Mouse (Mus musculus) layer of hippocampus, adult 18-20 months (tissue): ENCODE measurements at regions not wholly inside any gene's neighbourhood (a gene's known extent, or its start where the extent isn't known, plus 50 kb on each side); places are given as distances from the start of the nearest gene placed in this dataset.
"Not testable (repeated sequence)": the region's sequence is repeated elsewhere in the genome, so short reads cannot be mapped to it uniquely, and the experiment has no call there.

ENCODE experiments used
- DNase-seq, 2 experiments: peaks; one replicate each; pipeline ENCODE4 v3.0.0; 2022; ENCODE audit warnings: low spot score in 2 of 2

DNA sequence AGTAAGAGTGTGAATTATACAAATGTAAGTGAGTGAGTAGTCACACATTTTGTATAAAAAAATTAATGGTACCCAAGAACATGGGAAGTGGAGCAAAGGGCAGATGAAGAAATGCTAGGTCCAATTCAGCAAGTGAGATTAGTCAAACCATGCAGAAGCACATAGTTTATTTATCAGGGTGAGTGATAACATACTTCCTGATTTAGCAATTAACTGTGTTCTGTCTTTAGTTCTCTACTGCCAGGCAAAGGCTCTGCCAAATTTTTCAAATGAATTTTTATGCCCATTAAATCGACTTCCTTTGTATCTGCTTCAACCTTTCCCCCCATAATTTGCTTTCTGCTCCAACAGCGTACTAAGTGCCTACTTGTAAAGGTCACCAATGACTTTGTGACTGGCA, 419.0 kb upstream of the N6amt1 start:
- DNase-seq: peak in 1 of 2 experiments; percentile 2

DNA sequence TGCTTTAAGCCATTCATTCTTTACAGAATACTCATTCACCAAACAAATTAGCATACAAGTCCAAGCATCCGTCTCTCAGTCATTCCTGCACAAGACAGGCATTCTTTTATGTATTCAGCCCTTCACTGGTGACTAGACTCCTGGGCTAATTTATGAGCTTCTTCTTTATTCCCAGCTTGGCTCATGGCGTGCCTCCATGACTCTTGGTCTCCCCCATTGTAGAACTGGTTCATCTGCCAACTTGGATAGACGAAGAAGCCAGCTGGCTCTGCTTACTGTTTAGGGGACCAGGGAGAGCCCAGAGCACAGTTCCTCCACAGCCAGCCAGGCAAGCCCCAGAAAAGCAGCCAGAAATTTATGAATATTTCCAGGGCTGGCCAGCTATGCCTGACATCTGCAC, 421.2 kb upstream of the N6amt1 start:
- peak; percentile 7 to 19 for DNase-seq

DNA sequence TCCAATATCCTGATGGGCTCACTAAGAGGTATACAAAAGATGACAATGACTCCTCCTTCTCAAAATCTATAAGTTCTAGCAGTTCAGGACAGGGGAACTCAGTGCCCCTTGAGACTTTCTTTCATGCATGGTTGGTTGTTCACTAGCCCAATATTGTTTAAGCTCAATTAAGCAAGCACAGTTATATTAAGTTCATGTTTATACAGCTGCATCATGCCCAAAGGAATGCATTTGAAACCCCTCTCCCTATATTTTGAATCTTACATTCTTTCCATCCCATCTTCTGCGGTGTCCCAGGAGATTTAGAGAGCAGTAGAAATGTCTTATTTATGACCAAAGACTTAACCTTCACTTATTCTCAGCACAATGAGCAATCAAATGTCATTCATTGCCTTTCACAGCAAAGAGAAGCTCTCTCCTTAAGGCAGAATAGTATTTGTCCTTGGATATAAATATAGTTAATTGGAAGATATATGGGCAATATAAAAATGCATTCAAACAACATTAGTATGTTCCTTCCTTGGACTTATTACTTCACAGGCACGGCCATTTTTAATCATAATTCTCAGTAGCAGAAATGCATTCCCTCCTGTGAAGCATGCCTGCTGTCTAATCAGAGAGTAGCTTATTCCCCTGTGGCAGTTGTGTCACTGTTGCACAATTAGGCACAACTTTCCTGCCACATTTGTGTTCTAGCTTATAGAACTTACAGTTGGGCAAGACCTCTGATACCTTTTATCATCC, 455.8 kb upstream of the N6amt1 start:
- no peak for DNase-seq

DNA sequence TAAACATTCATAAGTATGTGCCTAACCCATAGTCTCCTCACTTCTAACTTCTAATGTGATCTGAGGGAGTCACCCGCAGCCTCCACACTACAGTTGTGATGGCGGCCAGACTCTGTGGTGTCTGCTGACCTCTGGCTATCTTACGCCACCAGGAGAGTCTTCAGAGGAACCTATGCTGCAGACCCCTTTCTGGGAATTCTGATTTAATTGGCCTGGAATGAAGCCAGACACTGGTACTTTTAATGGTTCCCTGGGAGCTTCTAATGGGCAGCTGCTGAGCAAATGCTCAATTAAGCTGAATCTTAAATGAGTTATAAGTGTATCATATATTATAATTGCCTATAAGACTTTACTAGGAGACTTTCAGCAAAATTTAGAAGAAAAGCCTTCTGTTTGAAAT, 459.0 kb upstream of the N6amt1 start:
- no peak for DNase-seq

DNA sequence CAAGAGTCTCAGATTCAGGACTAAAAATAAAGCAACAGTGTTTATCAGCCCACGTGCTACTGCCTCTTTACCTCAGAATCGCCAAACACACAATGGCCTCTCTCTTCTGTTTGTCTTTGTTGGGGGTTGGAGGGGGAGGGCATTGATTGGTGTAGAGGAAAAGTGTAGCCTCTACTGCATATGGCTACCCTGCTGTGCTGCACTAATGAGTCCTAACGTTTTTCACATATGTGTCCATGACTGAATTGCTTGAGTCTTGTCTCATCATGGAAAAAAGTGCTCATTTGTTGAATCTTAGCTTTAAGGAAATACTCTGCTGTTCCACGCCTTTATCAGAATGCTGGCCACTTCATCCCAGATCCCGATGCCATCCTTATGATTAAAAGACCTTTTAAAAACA, 459.7 kb upstream of the N6amt1 start:
- no peak for DNase-seq

DNA sequence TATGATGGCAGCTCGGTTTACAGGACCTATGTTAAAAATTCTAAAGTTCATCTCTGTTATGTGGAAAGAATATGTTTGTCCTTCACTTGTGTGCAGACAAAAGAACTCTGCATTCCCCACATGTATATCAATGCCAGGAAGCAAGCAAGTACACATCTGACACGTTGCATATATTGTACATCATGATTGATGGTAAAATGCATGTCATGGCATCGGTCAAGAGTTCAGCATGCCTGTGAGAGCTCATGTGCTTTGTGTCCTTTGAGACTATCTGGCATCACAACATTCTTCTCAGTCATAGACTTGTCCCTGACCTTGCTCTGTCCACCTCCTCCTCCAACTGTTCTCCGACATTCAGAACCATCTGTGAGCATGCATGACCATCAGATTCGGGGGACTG, 465.6 kb upstream of the N6amt1 start:
- no peak for DNase-seq

DNA sequence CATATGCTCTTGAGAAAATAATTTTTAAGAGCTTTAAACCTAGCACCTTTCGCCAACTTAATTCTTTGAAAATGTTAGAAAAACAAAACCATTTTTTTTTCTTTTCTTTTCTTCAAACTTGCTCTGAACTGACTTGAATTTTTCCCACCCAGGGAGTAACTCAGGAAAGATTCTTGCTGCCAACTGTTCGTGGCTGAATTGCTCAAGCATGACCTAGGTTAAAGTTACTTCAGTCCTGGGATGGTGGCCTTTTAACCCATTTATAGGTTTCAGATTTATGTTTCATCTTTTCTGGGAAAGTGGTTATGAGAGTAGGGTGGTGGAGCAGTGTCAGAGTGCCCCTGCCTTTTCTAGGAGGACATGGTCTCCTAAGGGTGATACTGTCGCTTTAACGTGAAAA, 466.4 kb upstream of the N6amt1 start:
- DNase-seq: no peak

DNA sequence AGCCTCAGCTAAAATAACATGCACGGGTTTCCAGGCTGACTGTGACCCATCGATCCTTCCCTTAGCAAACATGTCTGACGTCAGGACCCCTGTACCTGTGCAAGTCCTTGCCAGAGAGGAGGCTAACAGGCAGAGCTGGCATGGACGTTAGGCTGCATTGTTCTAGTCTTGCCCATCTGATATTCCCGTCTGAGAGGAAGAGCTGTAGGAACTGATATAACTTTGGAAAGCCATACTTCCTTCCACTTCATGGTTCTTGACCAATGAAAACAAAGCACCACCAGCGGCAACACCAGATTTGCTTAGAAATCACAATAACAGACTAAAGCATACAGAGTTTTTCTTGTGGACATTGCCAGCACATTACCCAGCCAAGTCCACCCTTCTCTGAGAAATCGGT, 470.1 kb upstream of the N6amt1 start:
- no peak for DNase-seq

DNA sequence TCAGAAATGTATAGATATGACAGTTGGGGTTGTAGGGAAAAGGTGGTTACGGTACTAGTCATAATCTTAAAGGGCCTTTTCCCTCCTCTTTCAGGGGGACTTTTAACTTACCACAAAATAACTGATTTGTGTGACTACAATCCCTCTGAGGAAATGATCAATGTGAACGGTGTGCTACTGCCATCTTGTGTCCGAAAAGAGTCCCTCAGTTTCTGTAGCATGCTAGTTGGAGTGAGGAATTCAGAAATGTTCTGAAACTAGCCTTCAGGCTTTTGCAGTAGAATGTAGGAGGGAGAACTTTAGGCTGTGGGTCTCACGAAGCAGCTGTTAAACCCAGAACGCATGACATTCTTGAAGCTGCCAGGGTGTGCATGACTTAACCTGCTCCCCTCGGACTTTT, 471.5 kb upstream of the N6amt1 start:
- DNase-seq: peak; percentile 23 to 73

DNA sequence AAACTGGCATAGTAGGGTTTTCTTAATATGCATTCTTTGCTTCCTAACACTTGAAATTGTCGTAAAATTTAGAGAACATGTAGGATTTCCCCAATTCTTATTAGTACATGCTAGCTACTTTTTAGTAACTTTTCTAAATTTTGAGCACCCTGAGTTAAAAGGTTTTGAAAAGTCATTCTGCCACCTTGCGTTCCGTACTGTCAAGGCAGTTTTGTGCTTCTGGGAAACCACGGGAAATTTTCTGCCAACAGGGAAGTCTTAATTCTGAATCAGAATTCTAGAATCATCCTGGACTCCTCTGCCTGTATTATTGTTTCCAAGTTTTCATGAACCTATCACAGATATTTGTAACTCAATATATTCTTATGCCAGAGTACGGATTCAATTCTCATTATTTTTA, 472.4 kb upstream of the N6amt1 start:
- peak in 1 of 2 experiments; percentile 13 for DNase-seq

DNA sequence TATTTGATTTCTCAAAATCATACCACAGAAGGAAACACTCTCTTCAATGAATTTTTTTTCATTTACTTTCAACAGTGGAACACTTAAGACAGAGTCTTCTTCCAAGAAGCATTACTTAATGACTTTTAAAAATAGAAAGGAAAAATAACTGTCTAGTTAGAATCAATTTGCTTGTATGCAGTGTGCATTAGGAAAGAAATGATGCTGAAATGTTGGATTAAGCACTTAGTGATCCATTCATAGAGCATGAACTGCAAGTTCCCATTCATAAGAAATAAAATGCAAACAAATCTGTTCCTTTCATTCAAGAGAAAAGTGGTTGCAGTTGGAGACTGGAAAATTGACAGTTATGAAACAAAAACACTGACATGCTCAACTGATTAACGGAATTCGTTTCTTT, 493.2 kb upstream of the N6amt1 start:
- DNase-seq: no peak

DNA sequence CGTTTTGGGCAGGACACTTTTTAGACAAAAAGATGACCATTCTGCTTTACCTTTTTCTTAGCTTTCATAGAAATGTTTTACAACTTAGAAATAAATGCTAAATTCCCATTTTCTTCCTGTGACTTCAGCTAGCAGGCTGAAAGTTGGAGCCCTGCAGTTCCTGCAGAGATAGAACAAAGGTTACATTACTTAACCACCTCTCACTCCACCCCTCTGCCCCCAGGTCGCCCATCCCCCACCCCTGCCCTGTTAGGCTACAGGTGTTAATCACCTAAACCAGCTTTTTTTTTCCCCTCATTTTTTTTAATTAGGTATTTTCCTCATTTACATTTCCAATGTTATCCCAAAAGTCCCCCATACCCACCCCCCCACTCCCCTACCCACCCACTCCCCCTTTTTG, 498.1 kb upstream of the N6amt1 start:
- DNase-seq: no peak

DNA sequence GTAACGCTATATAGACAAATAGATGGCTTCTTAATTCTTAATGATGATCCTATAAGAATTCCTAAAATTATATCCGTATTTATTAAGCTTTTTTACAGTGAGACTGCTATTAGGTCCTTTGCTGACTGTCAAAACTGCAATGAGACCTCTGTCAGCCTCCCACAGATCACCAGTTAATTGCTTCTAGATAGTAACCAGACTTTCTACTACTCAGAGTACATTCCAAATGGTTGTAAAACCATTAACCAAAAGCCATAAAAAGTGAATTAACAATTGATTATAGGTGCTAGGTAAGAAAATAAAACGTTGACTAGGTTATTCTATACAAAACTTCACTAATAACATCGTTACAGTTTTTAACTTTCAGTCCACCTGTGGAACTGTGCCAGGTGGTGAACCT, 498.7 kb upstream of the N6amt1 start:
- no peak for DNase-seq

DNA sequence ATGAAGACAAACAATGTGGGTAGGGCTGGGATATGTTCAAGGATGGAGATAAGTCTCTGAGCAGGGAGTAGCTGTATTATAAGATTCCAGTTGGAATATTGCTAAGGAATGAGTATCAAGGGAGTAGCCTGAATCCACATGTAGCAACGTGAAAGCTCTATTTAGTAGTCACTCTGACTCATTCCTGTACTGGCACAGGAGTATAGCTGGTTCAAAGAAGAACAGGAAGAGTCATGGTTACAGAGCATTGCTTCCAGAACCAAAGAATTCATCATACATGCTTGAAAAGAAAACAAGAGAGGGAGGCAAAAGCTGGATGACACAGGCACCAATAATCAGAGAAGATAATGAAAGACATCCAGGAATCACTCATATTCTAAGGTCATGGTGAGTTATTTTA, 500.6 kb upstream of the N6amt1 start:
- no peak for DNase-seq

DNA sequence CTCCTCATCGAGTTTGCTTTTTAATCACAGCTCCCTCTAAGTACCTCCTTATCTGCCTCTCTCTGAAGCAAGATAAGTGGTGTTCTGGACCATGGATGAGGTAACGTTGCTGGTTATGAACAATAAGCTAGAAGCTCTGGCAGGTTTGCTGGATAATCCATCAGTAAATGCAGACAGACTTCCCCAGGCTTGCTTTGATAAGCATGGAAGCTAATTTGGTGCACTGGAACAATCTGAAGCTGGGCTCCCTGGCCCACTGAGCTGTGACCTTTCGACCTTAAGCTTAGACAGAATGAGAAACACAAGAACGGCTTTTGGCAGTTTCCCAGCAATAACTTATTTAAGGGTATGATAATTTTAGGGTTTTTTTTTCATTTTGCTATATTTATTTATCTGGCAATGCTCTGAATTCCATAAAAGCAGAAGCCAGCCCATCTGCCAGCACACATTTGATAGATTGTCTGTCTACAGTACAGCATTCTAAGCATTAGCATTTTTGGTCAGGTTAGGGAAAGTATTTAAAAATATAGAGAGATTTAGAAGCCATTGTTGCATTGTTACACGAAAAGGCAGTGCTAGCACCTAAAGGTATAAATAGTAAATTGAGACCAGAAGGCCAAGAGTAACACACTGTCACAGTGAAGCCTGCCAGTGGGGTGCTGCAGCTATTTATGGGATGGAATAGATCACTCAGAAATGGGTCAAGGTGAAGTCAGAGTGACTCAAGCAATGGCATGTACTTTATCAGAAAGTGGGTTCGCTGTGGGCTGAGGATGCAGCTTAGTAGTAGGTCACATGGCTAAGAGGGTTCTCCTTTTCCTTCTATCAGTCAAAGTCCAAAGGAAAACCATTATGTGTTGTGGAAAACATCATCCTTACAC, 515.3 kb upstream of the N6amt1 start:
- peak; percentile 27 to 79 for DNase-seq

DNA sequence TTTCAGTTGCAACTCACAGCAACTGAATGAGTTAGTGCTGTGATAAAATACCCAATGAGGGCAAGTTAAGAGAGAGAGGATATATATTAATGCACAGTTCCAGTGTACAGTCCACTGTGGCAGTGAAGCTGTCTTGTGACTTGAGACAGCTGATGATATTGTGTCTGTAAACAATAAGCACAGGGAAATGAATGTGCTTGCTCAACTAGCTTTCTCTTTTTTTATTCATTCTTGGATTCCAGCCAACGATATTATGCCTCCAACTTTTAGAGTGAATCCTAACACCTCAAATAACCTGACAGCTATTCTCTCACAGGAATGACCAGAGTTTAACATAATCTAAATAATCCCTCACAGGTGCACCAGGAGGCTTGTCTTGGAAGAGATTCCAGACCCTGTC, 526.3 kb upstream of the N6amt1 start:
- DNase-seq: no peak

DNA sequence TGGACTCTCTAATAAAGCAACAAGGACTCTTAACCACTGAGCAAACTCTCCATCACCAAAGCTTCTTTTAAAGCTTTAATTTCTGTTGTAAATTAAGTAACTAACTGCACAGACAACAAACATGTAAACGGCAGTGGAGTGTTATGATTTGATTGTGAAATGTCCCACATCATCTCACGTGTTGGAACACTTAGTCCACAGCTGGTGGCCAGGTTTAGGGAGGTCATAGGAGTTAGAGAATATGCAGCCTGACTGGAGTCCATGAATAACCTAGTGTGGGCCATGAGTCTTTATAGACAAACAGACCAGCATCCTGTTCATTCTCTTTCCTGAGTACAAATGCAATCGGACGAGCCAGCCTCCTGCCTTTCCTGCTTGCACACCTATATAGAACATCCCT, 527.3 kb upstream of the N6amt1 start:
- no peak for DNase-seq

DNA sequence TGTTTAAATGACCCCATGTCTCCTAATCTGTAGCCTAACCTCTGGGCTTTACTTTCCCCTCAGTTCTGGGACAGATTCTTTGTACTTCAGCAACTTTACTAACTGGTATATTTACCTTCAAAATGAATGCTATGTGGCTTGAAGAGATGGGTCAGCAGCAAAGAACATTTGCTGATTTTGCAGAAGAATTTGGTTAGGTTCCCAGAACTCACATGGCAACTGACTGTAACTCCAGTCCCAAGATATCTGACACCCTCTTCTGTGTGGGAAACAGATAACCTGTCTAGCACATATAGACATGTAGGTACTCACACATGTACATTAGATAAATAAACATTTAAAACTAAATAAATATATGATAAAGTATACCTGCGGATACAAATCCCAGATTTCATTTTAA, 530.5 kb upstream of the N6amt1 start:
- no peak for DNase-seq

DNA sequence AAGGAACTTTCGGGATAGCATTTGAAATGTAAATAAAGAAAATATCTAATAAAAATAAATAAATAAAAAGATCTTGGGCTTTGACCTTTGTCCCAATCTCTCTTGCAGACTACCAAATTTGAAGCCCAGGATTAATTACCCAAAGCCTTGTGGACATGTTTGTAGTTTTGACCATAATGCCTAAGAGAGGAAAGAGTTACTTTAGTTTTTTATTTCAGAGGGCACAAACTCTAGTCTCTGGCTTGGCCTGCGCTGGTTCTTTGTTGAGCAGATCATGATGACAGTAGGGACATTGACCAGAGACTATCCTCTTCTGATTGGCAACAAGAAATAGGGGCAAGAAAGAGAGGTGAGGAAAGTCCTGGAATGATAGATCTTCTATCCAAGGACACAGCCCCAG, 532.4 kb upstream of the N6amt1 start:
- no peak for DNase-seq

DNA sequence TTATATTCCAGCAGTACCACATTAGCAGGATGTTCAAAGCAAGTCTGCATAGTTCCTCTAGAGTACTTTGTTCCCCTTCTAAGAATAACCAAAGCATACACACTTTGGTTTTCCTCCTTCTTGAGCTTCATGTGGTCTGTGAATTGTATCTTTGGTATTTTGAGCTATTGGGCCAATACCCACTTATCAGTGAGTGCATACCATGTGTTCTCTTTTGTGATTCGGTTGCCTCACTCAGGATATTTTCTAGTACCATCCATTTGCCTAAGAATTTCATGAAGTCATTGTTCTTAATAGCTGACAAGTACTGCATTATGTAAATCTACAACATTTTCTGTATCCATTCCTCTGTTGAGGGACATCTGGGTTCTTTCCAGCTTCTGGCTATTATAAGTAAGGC, 535.3 kb upstream of the N6amt1 start:
- DNase-seq: not testable (repeated sequence)

DNA sequence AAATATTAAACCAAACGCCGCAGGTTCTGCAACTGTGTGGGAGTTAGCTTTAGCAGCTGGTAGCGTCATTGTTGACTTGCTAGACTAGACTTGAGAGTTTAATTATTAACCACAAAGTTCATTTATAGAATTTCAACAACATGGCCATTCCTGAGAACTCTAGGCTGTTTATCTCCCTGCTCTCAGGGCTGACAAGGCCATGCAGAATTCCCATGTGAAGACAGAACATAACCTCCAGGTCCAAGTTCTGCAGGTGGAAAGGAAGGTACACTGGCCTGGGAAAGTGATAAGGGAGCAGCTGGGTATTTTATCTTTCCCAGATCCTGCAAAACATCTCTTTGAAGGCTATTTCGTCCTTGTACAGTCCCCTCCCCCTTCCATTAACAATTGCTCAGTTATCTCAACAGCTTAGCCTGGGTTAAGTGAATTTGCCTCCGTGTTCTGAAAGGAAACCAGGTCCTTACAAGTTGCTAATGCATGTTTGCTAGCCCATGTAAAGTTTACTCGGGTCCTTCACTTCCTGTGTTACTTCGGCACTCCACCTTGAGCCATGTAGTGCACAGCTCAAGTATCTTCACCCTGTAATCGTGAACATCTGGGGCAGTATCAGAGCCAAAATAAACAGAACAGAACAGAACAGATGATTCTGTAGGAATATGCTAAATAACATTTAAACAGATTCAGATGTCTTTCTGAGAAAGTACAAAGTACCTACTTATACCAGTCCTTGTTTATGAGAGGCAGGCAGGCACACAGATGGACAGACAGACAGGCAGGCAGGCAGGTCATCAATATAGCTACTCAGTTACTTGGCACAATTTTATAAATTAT, 537.0 kb upstream of the N6amt1 start:
- peak; percentile 38 to 65 for DNase-seq

DNA sequence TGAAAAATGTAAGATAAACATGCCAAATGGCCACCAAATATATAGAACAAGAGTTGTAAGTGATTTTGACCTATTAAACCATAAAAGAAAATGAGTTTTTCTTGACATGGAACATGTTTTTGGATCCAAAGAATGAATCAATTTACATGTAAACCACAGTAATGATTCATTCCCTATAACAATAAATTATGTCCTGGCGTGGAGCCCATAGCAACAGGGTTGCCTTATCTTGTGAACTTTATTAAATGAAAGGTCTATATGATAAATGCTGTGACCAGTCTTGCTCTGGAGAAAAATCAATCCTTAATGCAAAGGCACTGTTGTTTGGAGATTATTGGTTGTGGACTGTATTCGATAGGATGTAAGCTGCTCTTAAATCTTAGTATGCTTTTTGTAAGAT, 538.0 kb upstream of the N6amt1 start:
- DNase-seq: no peak
